Mouse (Mus musculus) stomach, embryonic 15.5 days (tissue): ENCODE data around the gene Efcab6. TPM values are rescaled to one million over a fixed set of nuclear protein-coding genes. Genes with fewer than 3 reads are reported as not detected.

Source experiments
- ATAC-seq: fragments of 200-750 bp; cut with Nextera tagmentation; 2 replicates; pipeline ENCODE4 v1.8.0; 2017; ENCODE audit warnings: low read depth, moderate number of reproducible peaks, moderate TSS enrichment; ENCODE audit not compliant: insufficient read depth, low FRiP score
- H3K27ac ChIP-seq: fragments of 300-500 bp; sonication (generic); 2 replicates; pipeline ENCODE4 v1.5.1; 2015; ENCODE audit warnings: mild to moderate bottlenecking, inconsistent platforms
- H3K27me3 ChIP-seq: fragments of 300-500 bp; sonication (generic); replicated peaks from 2 replicates; pipeline ENCODE4 v1.6.1; 2015; ENCODE audit warnings: inconsistent platforms
- H3K36me3 ChIP-seq: fragments of 300-500 bp; sonication (generic); 2 replicates; pipeline ENCODE4 v1.6.1; 2015; ENCODE audit warnings: inconsistent platforms
- H3K4me1 ChIP-seq: fragments of 300-500 bp; sonication (generic); 2 replicates; pipeline ENCODE4 v1.6.1; 2015; ENCODE audit warnings: inconsistent platforms
- H3K4me2 ChIP-seq: fragments of 300-500 bp; sonication (generic); 2 replicates; pipeline ENCODE4 v1.6.1; 2015; ENCODE audit warnings: mild to moderate bottlenecking, inconsistent platforms
- H3K4me3 ChIP-seq: fragments of 300-500 bp; sonication (generic); replicated peaks from 2 replicates; pipeline ENCODE4 v1.5.1; 2015; ENCODE audit warnings: inconsistent platforms
- H3K9ac ChIP-seq: fragments of 300-500 bp; sonication (generic); 2 replicates; pipeline ENCODE4 v1.6.1; 2015; ENCODE audit warnings: inconsistent platforms
- H3K9me3 ChIP-seq: fragments of 300-500 bp; sonication (generic); 2 replicates; pipeline ENCODE4 v1.6.1; 2016; ENCODE audit warnings: inconsistent platforms
- WGBS: fragments of 180-500 bp; shearing (Covaris S2); methylation state at CpG from one replicate; pipeline ENCODE4 v1.1.7; 2015; 5-methylcytosine and 5-hydroxymethylcytosine counted together
- polyA plus RNA-seq: library from polyadenylated mRNA; unstranded; fragments of >200 nt; fragmentation: Nextera tagmentation; extraction: Ambion mirVana; gene quantifications from 2 replicates; pipeline ENCODE4 v1.2.1, GENCODE M21; 2015

The Efcab6 gene
- polyA plus RNA-seq, 1 experiment from 2014 or later, result 0.19 TPM

- Histone ChIP-seq H3K36me3 (no peaks in the 10 kb centered on the region), H3K9me3 (no peaks in the 10 kb centered on the region), H3K27ac (no peak overlapping the region), H3K4me2 (no peak overlapping the region), H3K4me3 (no peak overlapping the region), H3K27me3 (no peaks in the 10 kb centered on the region), H3K9ac (no peak overlapping the region), H3K4me1 (no peaks in the 10 kb centered on the region)
- no peak; the same call in 1 of the 2 replicates for ATAC-seq
- 35% methylated on average over 9 of the region's 9 CpGs for WGBS
Observed at GRCm38 (mm10) chr15:84053859-84054258, 11.3 kb downstream of the Efcab6 start.

- no peak overlapping the region for H3K9ac ChIP-seq
- no peaks in the 10 kb centered on the region for H3K27me3 ChIP-seq
- no peaks in the 10 kb centered on the region for H3K4me1 ChIP-seq
- H3K9me3 ChIP-seq, result no peaks in the 10 kb centered on the region
- no peak overlapping the region for H3K4me3 ChIP-seq
- no peaks in the 10 kb centered on the region for H3K36me3 ChIP-seq
- H3K27ac ChIP-seq, result no peak overlapping the region
- no peak for ATAC-seq
- WGBS, result 93% methylated on average over 4 of the region's 4 CpGs
- H3K4me2 ChIP-seq, result no peak overlapping the region
Observed at GRCm38 (mm10) chr15:84053240-84053639, 11.9 kb downstream of the Efcab6 start.

- H3K4me2 ChIP-seq, result no peak overlapping the region
Observed at GRCm38 (mm10) chr15:84052390-84052789, 12.8 kb downstream of the Efcab6 start.

GRCm38 (mm10) chr15:84049570-84049969, 15.6 kb downstream of the Efcab6 start:
- 65% methylated on average over 7 of the region's 7 CpGs for WGBS
- H3K4me3 ChIP-seq, result no peak overlapping the region
- no peak for ATAC-seq

More at GRCm38 (mm10) chr15:84052390-84052789, 12.8 kb downstream of the Efcab6 start:
- H3K9me3 ChIP-seq, result no peaks in the 10 kb centered on the region
- WGBS, result 76% methylated on average over 9 of the region's 9 CpGs
- H3K36me3 ChIP-seq, result no peaks in the 10 kb centered on the region
- H3K27ac ChIP-seq, result no peak overlapping the region
- H3K27me3 ChIP-seq, result no peaks in the 10 kb centered on the region
- H3K9ac ChIP-seq, result no peak overlapping the region
- H3K4me1 ChIP-seq, result no peaks in the 10 kb centered on the region
- H3K4me3 ChIP-seq, result no peak overlapping the region
- ATAC-seq, result no peak

GRCm38 (mm10) chr15:84045562-84045961, 19.6 kb downstream of the Efcab6 start:
- no peak for ATAC-seq
- no peak overlapping the region for H3K9ac ChIP-seq
- H3K4me2 ChIP-seq, result no peak overlapping the region
- H3K9me3 ChIP-seq, result no peaks in the 10 kb centered on the region
- 83% methylated on average over 6 of the region's 6 CpGs for WGBS
- H3K27ac ChIP-seq, result no peak overlapping the region
- H3K27me3 ChIP-seq, result no peaks in the 10 kb centered on the region
- H3K36me3 ChIP-seq, result no peaks in the 10 kb centered on the region
- H3K4me3 ChIP-seq, result no peak overlapping the region
- no peaks in the 10 kb centered on the region for H3K4me1 ChIP-seq

More at GRCm38 (mm10) chr15:84049570-84049969, 15.6 kb downstream of the Efcab6 start:
- Histone ChIP-seq H3K9ac (no peak overlapping the region), H3K4me2 (no peak overlapping the region), H3K27me3 (no peaks in the 10 kb centered on the region), H3K36me3 (no peaks in the 10 kb centered on the region), H3K9me3 (no peaks in the 10 kb centered on the region), H3K4me1 (no peaks in the 10 kb centered on the region), H3K27ac (no peak overlapping the region)

- no peak for ATAC-seq
- Histone ChIP-seq H3K4me1 (no peaks in the 10 kb centered on the region), H3K27ac (no peak overlapping the region), H3K9ac (no peak overlapping the region), H3K4me2 (no peak overlapping the region), H3K36me3 (no peaks in the 10 kb centered on the region), H3K9me3 (no peaks in the 10 kb centered on the region), H3K4me3 (no peak overlapping the region), H3K27me3 (no peaks in the 10 kb centered on the region)
- WGBS, result 84% methylated on average over 5 of the region's 5 CpGs
Observed at GRCm38 (mm10) chr15:84037067-84037466, 28.1 kb downstream of the Efcab6 start.

GRCm38 (mm10) chr15:84025651-84026050, 39.5 kb downstream of the Efcab6 start:
- H3K9ac ChIP-seq, result no peak overlapping the region
- H3K9me3 ChIP-seq, result no peaks in the 10 kb centered on the region
- no peaks in the 10 kb centered on the region for H3K4me1 ChIP-seq
- 80% methylated on average over 8 of the region's 8 CpGs for WGBS
- no peak for ATAC-seq
- no peak overlapping the region for H3K27ac ChIP-seq
- H3K36me3 ChIP-seq, result no peaks in the 10 kb centered on the region
- H3K4me3 ChIP-seq, result no peak overlapping the region
- H3K27me3 ChIP-seq, result no peaks in the 10 kb centered on the region
- no peak overlapping the region for H3K4me2 ChIP-seq

- no peak for ATAC-seq
- no peaks in the 10 kb centered on the region for H3K27me3 ChIP-seq
- H3K9ac ChIP-seq, result no peak overlapping the region
- no peaks in the 10 kb centered on the region for H3K4me1 ChIP-seq
- WGBS, result 80% methylated on average over 6 of the region's 6 CpGs
- H3K36me3 ChIP-seq, result no peaks in the 10 kb centered on the region
- no peaks in the 10 kb centered on the region for H3K9me3 ChIP-seq
- H3K27ac ChIP-seq, result no peak overlapping the region
- no peak overlapping the region for H3K4me2 ChIP-seq
- no peak overlapping the region for H3K4me3 ChIP-seq
Observed at GRCm38 (mm10) chr15:84024851-84025250, 40.3 kb downstream of the Efcab6 start.

GRCm38 (mm10) chr15:84009366-84010083, 55.7 kb downstream of the Efcab6 start:
- H3K4me2 ChIP-seq, result no peak overlapping the region
- H3K27me3 ChIP-seq, result no peaks in the 10 kb centered on the region
- H3K4me1 ChIP-seq, result no peaks in the 10 kb centered on the region
- no peaks in the 10 kb centered on the region for H3K9me3 ChIP-seq
- WGBS, result 53% methylated on average over 17 of the region's 17 CpGs
- H3K36me3 ChIP-seq, result no peaks in the 10 kb centered on the region
- no peak for ATAC-seq
- H3K9ac ChIP-seq, result no peak overlapping the region
- H3K27ac ChIP-seq, result no peak overlapping the region
- no peak overlapping the region for H3K4me3 ChIP-seq

- Histone ChIP-seq H3K9ac (no peak overlapping the region), H3K9me3 (no peaks in the 10 kb centered on the region), H3K27me3 (no peaks in the 10 kb centered on the region), H3K4me3 (no peak overlapping the region), H3K4me1 (no peaks in the 10 kb centered on the region), H3K4me2 (no peak overlapping the region), H3K27ac (no peak overlapping the region), H3K36me3 (no peaks in the 10 kb centered on the region)
- no peak for ATAC-seq
- WGBS, result 82% methylated on average over 14 of the region's 14 CpGs
Observed at GRCm38 (mm10) chr15:84004306-84004705, 60.9 kb downstream of the Efcab6 start.

GRCm38 (mm10) chr15:83999071-83999470, 66.1 kb downstream of the Efcab6 start:
- H3K36me3 ChIP-seq, result no peaks in the 10 kb centered on the region
- ATAC-seq, result no peak
- no peak overlapping the region for H3K4me2 ChIP-seq
- no peak overlapping the region for H3K4me3 ChIP-seq
- 63% methylated on average over 3 of the region's 3 CpGs for WGBS
- H3K27me3 ChIP-seq, result no peaks in the 10 kb centered on the region
- H3K9ac ChIP-seq, result no peak overlapping the region
- no peaks in the 10 kb centered on the region for H3K9me3 ChIP-seq
- no peaks in the 10 kb centered on the region for H3K4me1 ChIP-seq
- H3K27ac ChIP-seq, result no peak overlapping the region

GRCm38 (mm10) chr15:83998586-83998985, 66.6 kb downstream of the Efcab6 start:
- Histone ChIP-seq H3K36me3 (no peaks in the 10 kb centered on the region), H3K4me3 (no peak overlapping the region), H3K4me1 (no peaks in the 10 kb centered on the region), H3K27me3 (no peaks in the 10 kb centered on the region), H3K27ac (no peak overlapping the region; the same call in 1 of the 2 replicates), H3K4me2 (no peak overlapping the region), H3K9ac (no peak overlapping the region), H3K9me3 (no peaks in the 10 kb centered on the region)
- WGBS, result 51% methylated on average over 7 of the region's 7 CpGs
- no peak for ATAC-seq
